Mouse (Mus musculus) cerebellum, adult 18-20 months (tissue): ENCODE measurements around the gene Il31ra.
"Not testable (repeated sequence)": the region's sequence is repeated elsewhere in the genome, so short reads cannot be mapped to it uniquely, and the experiment has no call there.

Source experiments
- DNase-seq, 2 experiments: peaks; one replicate each; pipeline ENCODE4 v3.0.0; 2021

Gene Il31ra

GRCm38 (mm10) chr13:112594260-112594659 is at the start of gene Il31ra:
TSS of gene Il31ra (minus strand) at chr13:112594360.
- DNase-seq = not testable (repeated sequence)

GRCm38 (mm10) chr13:112642897-112643296 is 48.7 kb upstream of the Il31ra start:
- no peak for DNase-seq

- no peak for DNase-seq
Measured at GRCm38 (mm10) chr13:112639111-112639510, 45.0 kb upstream of the Il31ra start.

- no peak for DNase-seq
Measured at GRCm38 (mm10) chr13:112636498-112636897, 42.3 kb upstream of the Il31ra start.

- no peak for DNase-seq
Measured at GRCm38 (mm10) chr13:112635174-112635837, 41.1 kb upstream of the Il31ra start.

GRCm38 (mm10) chr13:112625566-112625965 is 31.4 kb upstream of the Il31ra start:
- no peak for DNase-seq

GRCm38 (mm10) chr13:112624622-112625021 is 30.5 kb upstream of the Il31ra start:
- no peak for DNase-seq

GRCm38 (mm10) chr13:112623656-112624055 is 29.5 kb upstream of the Il31ra start:
- DNase-seq = peak; percentile 4 to 10

GRCm38 (mm10) chr13:112621592-112621991 is 27.4 kb upstream of the Il31ra start:
- DNase-seq = no peak

- DNase-seq = no peak
Measured at GRCm38 (mm10) chr13:112608606-112609005, 14.4 kb upstream of the Il31ra start.

GRCm38 (mm10) chr13:112604411-112604810 is 10.3 kb upstream of the Il31ra start:
- DNase-seq = no peak

GRCm38 (mm10) chr13:112603839-112604238 is 9.7 kb upstream of the Il31ra start:
- DNase-seq = no peak

- no peak for DNase-seq
Measured at GRCm38 (mm10) chr13:112602607-112603006, 8.4 kb upstream of the Il31ra start.

- DNase-seq = no peak
Measured at GRCm38 (mm10) chr13:112590254-112590653, 3.9 kb downstream of the Il31ra start.

- no peak for DNase-seq
Measured at GRCm38 (mm10) chr13:112589625-112590024, 4.5 kb downstream of the Il31ra start.

GRCm38 (mm10) chr13:112584556-112585237 is 9.5 kb downstream of the Il31ra start:
- no peak for DNase-seq

GRCm38 (mm10) chr13:112582291-112582690 is 11.9 kb downstream of the Il31ra start:
- DNase-seq = no peak

- no peak for DNase-seq
Measured at GRCm38 (mm10) chr13:112581796-112582195, 12.4 kb downstream of the Il31ra start.

GRCm38 (mm10) chr13:112580590-112581320 is 13.4 kb downstream of the Il31ra start:
- no peak for DNase-seq

- peak; percentile 100 for DNase-seq
Measured at GRCm38 (mm10) chr13:112578041-112578440, 16.1 kb downstream of the Il31ra start.

- DNase-seq = no peak
Measured at GRCm38 (mm10) chr13:112573800-112574199, 20.4 kb downstream of the Il31ra start.

- no peak for DNase-seq
Measured at GRCm38 (mm10) chr13:112570768-112571167, 23.4 kb downstream of the Il31ra start.

GRCm38 (mm10) chr13:112569606-112570005 is 24.6 kb downstream of the Il31ra start:
- DNase-seq = no peak
